Mouse (Mus musculus) megakaryocyte, embryonic 14.5 days (primary cell): Measurements from ENCODE around the gene Mapk8ip3.

Experiments used
- FLI1 ChIP-seq: IDR thresholded peaks from 2 replicates; pipeline ENCODE4 v1.6.1; 2012; ENCODE audit warnings: low read length, inconsistent platforms, mixed read lengths
- GATA1 ChIP-seq: IDR thresholded peaks from 3 replicates; pipeline ENCODE4 v1.6.1; 2012; ENCODE audit warnings: mixed read lengths, low read length, inconsistent platforms, borderline replicate concordance

DNA sequence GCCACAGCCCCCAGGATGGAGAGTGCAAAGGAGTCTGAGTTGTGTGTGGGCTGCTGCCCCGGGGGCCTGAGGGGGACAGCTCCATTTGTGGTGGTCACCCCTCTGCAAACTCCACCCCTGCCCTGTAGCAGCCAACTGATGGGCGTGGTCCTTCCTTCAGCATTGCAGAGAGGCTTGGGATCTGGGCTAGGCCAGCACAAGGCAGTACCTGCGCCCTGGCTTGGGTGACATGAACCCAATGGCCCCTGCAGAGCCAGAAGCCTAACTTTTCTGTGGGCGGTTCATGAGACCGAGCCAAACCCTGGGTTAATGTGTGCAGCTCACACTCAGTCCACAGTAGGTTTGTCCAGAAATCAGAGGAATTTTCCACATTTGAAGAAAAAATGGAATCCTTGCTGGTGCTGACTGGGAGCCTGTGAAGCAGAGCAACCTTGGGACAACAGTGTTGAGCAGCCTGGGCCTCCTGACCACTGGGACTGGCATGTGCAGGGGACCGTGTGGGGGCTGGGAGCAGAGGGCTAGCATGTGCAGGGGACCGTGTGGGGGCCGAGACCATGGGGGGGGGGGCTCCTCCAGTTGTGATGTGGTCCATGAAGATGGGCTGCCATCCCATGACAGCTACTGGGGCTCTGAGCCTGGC lies 78.8 kb downstream of the Mapk8ip3 start:
- no peak for TF ChIP-seq FLI1
- TF ChIP-seq GATA1 = no peak
